ENCODE assay signal across 8 mouse cellular contexts in genomic region chr5:20703304-20703700, GRCm38 (mm10).
A peak's percentile ranks its signal among the peaks of the same experiment; 100 is the strongest.
DNase-seq lines count a peak whose midpoint lies in the region; ATAC-seq and TF ChIP-seq lines count a peak whose summit lies in the region.

No protein-coding gene starts in this region.

- WGBS in heart, embryonic 13.5 days: 66% methylated on average over 5 of the region's 5 CpGs
- 78% methylated on average over 5 of the region's 5 CpGs for WGBS in hindbrain, embryonic 10.5 days
- 57% methylated on average over 5 of the region's 5 CpGs for WGBS in midbrain, embryonic 12.5 days

- no peak for ATAC-seq in heart, embryonic 13.5 days (ENCODE audit: extremely low read depth, insufficient number of reproducible peaks, low FRiP score, low TSS enrichment)
- no peak for ATAC-seq in midbrain, embryonic 12.5 days (ENCODE audit: low FRiP score, low read depth)

- peak overlapping the region; percentile 72 for H3K4me3 ChIP-seq in heart, embryonic 13.5 days
- H3K4me3 ChIP-seq in ES-E14 (ENCODE audit: insufficient read depth in 1 of 2, low read depth in 1 of 2, low read length in 2 of 2, poor library complexity in 1 of 2, severe bottlenecking in 1 of 2): peak overlapping the region; percentile 66 to 83; a peak in 3 of 4 replicates
- peak overlapping the region; percentile 75 for H3K4me3 ChIP-seq in hindbrain, embryonic 10.5 days
- peak overlapping the region; percentile 72; the same call in 1 of the 2 replicates for H3K4me3 ChIP-seq in midbrain, embryonic 12.5 days

- H3K9me3 ChIP-seq in heart, embryonic 13.5 days: no peaks in the 10 kb centered on the region
- H3K9me3 ChIP-seq in ES-E14 (ENCODE audit: control insufficient read depth, insufficient read depth, low read depth, low read length): no peaks in the 10 kb centered on the region
- H3K9me3 ChIP-seq in hindbrain, embryonic 10.5 days: no peaks in the 10 kb centered on the region
- H3K9me3 ChIP-seq in midbrain, embryonic 12.5 days: no peaks in the 10 kb centered on the region

- peaks cover 5% of the 10 kb centered on the region for H3K4me1 ChIP-seq in heart, embryonic 13.5 days
- peaks cover 6 to 11% of the 10 kb centered on the region in 2 experiments; a peak in 3 of 4 replicates for H3K4me1 ChIP-seq in ES-E14 (ENCODE audit: control insufficient read depth in 2 of 2, insufficient read depth in 2 of 2, low read length in 2 of 2, poor library complexity in 1 of 2)
- peaks cover 5% of the 10 kb centered on the region; the same call in 1 of the 2 replicates for H3K4me1 ChIP-seq in hindbrain, embryonic 10.5 days (replicated peaks)
- peaks cover 5% of the 10 kb centered on the region; the same call in 1 of the 2 replicates for H3K4me1 ChIP-seq in midbrain, embryonic 12.5 days

- no peaks in the 10 kb centered on the region for H3K36me3 ChIP-seq in heart, embryonic 13.5 days
- H3K36me3 ChIP-seq in ES-E14 (ENCODE audit: control insufficient read depth, insufficient read depth, low read length, poor library complexity, severe bottlenecking): no peaks in the 10 kb centered on the region
- no peaks in the 10 kb centered on the region for H3K36me3 ChIP-seq in hindbrain, embryonic 10.5 days
- H3K36me3 ChIP-seq in midbrain, embryonic 12.5 days: no peaks in the 10 kb centered on the region

- in situ Hi-C loops in ES-E14 (cut with MboI; ENCODE audit: low sequenced_read_pairs in 2 of 2, unreplicated experiment in 2 of 2): no loop called here

- DNase-seq in heart, postnatal 36 days: no peak
- no peak for DNase-seq in ES-E14 (ENCODE audit: low read depth, low spot score)
- DNase-seq in hindbrain, embryonic 10.5 days (ENCODE audit: low spot score): no peak
- no peak for DNase-seq in cerebellum, postnatal 14 days
- DNase-seq in frontal cortex, postnatal 14 days (ENCODE audit: low spot score in 2 of 2): no peak
- no peak for DNase-seq in right cerebral cortex, postnatal 25 days

- H3K27ac ChIP-seq in heart, embryonic 13.5 days (replicated peaks): no peak overlapping the region
- H3K27ac ChIP-seq in ES-E14 (ENCODE audit: insufficient read depth, low read depth, low read length, poor library complexity, severe bottlenecking): no peak overlapping the region
- H3K27ac ChIP-seq in hindbrain, embryonic 10.5 days: no peak overlapping the region
- no peak overlapping the region for H3K27ac ChIP-seq in midbrain, embryonic 12.5 days (replicated peaks)

- intact Hi-C loops in heart, postnatal 36 days (cut with DNase I): loop anchor here (2.0 to 5.0 kb wide), 3 partner anchors 174 to 1275 kb away; no protein-coding TSS in a partner anchor

- H3K27me3 ChIP-seq in heart, embryonic 13.5 days (replicated peaks): peaks cover 3% of the 10 kb centered on the region; the same call in 1 of the 2 replicates
- H3K27me3 ChIP-seq in hindbrain, embryonic 10.5 days (ENCODE audit: insufficient read depth, poor library complexity, severe bottlenecking): no peaks in the 10 kb centered on the region
- no peaks in the 10 kb centered on the region for H3K27me3 ChIP-seq in midbrain, embryonic 12.5 days

- H3K4me2 ChIP-seq in heart, embryonic 13.5 days: peak overlapping the region; percentile 87
- H3K4me2 ChIP-seq in midbrain, embryonic 12.5 days (replicated peaks): peak overlapping the region; percentile 80

- H3K9ac ChIP-seq in heart, embryonic 13.5 days: peak overlapping the region; percentile 86; the same call in 1 of the 2 replicates
- H3K9ac ChIP-seq in ES-E14 (ENCODE audit: insufficient read depth, low read depth, low read length, poor library complexity, severe bottlenecking): no peak overlapping the region
- no peak overlapping the region for H3K9ac ChIP-seq in midbrain, embryonic 12.5 days (replicated peaks)

TF ChIP-seq in ES-E14, 5 proteins besides CTCF, POLR2A, EP300 and RAD21:
- no peak for TF ChIP-seq HCFC1 (IDR thresholded peaks at IDR 0.05; ENCODE audit: borderline replicate concordance, insufficient read depth, low read length)
- TF ChIP-seq CHD2 (IDR thresholded peaks at IDR 0.05; ENCODE audit: low read depth, low read length): no peak
- TF ChIP-seq ZC3H11A (IDR thresholded peaks at IDR 0.05; ENCODE audit: borderline replicate concordance, low read depth, low read length): no peak
- TF ChIP-seq MAFK (IDR thresholded peaks at IDR 0.05; ENCODE audit: insufficient read depth, low read depth, low read length): no peak
- TF ChIP-seq ZNF384 (IDR thresholded peaks at IDR 0.05; ENCODE audit: low read depth, low read length): no peak
